Mouse (Mus musculus) granulocyte monocyte progenitor cell, adult 5-6 weeks (primary cell): ENCODE data around the gene Atp6v1e1. TPM values are rescaled to one million over a fixed set of nuclear protein-coding genes. Genes with fewer than 3 reads are reported as not detected.
"Not testable (repeated sequence)": the region's sequence is repeated elsewhere in the genome, so short reads cannot be mapped to it uniquely, and the experiment has no call there.

Source experiments
- ATAC-seq: replicated peaks from 2 replicates; pipeline ENCODE4 v1.8.0; 2016; ENCODE audit warnings: mild to moderate bottlenecking, moderate TSS enrichment, inconsistent platforms; ENCODE audit not compliant: poor library complexity, severe bottlenecking
- total RNA-seq, 2 experiments: library from RNA; stranded (forward) in 1 of 2; stranded (reverse) in 1 of 2; fragments of 200-712, 200-1000 nt in 1 of 2; fragments of >200 nt in 1 of 2; fragmentation: Nextera tagmentation in 1 of 2; gene quantifications; 2 replicates each; pipeline ENCODE4 v1.2.3; 2014 to 2017

The Atp6v1e1 gene
- total RNA-seq, 2 experiments from 2014 or later, result 118 to 131 TPM

DNA sequence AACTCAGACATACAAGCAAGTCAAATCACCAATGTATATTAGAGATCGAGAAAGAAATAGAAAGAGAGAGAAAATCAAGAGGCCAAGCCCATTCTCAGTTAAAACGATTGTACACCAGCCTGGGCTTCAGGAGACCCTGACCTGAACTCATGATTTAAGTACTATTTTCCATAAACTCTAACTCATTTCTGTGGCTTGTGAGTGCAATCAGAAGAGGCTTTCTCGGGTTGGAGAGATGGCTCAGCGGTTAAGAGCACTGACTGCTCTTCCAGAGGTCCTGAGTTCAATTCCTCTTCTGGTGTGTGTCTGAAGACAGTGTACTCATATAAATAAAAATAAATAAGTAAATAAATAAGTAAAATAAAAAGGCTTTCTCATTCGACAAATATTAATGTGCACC lies 878 bp downstream of the Atp6v1e1 start:
- ATAC-seq, result no peak

DNA sequence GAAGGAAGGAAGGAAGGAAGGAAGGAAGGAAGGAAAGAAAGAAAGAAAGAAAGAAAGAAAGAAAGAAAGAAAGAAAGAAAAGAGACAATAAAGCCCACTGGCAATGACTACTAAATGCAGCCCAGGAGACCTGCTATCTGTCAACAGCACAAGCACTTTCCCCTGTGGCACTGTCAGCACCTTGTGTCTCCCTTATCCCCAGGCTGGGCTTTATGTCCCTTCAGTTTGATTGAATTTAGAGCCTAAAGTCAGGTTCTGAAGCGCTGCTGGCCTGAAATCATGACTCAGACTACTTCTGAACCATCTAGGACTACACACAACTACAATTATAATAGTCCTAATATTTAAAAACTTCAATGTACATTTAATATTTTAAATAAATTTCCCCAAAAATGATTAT lies 1.7 kb downstream of the Atp6v1e1 start:
- no peak for ATAC-seq

DNA sequence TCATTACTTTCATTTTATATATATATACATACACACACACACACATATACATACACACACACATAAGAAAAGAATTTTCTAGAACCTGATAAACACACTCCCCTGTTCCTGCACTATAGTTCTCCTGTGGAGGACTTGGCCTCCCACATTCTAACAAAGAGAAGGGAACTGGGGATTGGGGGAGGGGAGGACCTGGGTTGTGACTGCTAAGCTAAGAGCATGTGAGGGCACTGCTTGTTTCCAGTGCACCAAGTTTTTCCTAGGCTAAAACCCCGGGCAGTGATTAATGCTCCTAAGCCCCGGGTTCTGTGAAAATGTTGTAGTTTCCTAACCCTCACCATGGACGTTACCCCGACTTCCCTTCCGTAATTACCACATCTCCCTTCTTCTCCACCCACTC lies 2.4 kb downstream of the Atp6v1e1 start:
- ATAC-seq, result peak; percentile 59

DNA sequence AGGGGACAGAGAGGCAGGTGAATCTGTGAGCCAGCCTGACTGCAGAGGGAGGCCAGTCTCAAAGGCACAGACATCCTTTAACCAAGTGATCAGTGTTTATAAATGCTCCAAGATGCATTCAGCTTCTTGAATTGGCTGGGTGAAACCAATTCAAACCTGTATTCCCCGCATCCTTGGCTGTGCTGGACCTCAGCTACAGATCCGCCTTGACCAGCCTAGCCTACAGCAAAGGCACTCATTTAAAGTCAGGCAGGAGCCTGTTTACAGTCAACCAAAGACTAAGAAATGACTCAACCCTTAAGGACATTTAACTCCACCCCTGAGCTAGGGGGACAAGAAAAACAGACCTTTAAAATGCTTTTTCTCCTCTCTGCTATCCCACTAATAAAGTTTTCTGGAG lies 3.3 kb downstream of the Atp6v1e1 start:
- ATAC-seq, result no peak

DNA sequence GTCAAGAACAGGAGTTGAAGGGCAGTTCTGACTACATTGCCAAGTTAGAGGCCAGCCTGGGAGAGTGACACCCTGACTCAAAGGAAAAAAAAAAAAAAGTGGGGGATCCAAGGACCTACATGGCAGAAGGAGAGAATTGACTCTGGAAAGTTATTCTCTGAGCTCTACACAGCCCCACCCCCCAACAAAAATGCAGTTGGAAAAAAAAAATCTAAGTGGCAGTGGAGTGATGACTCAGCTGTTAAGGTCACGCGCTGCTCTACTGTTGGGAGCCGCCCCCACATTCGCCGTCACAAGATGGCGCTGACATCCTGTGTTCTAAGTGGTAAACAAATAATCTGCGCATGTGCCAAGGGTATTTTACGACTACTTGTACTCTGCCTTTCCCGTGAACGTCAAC lies 10.6 kb downstream of the Atp6v1e1 start:
- not testable (repeated sequence) for ATAC-seq

DNA sequence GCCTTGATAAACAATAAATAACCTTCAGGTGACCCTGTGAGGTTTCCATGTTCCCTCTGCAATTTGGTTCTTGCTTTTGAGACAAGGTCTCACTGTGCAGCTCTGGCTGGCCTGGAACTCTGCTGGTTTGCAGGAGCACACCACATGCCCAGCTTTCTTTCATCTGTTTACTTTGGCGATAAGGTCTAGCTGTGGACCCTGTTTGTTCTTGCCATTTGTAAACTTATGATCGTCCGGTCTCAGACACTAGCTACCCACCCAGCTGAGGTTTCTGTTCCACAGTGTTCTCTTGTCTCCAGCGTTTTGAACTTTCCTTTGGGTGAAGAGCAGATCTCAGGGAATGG lies 14.9 kb downstream of the Atp6v1e1 start:
- no peak for ATAC-seq

DNA sequence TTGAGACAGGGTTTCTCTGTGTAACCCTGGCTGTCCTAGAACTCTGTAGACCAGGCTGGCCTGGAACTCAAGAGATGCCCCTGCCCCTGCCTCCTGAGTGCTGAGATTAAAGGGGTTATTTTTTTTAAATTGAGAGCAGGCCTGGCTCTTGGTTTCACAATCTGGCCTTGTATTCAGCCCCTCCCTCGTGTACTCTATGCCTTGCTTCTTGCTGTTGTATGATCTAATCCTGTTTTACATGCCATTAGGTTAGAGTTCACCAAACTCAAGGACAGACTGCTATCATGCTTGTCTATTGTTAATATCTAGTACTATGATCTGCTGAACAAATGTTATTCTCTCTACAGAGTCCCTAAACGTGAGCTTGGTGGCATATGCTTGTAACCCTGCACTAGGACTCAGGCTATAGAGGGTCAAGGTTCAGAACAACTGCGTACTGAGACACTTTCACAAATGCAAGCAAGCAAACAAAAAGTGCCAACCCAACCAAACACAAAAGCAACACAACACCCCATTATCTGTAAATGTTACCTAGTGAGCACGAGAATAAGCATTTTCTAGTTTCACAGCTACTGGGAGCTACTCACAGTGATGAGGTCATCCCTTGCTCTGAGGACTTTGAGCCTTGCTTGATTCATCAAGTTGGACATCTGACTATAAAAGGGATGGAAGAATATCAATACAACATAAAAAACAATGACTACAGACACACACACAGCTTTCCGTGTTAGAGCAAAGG lies 15.4 kb downstream of the Atp6v1e1 start:
- ATAC-seq, result no peak

DNA sequence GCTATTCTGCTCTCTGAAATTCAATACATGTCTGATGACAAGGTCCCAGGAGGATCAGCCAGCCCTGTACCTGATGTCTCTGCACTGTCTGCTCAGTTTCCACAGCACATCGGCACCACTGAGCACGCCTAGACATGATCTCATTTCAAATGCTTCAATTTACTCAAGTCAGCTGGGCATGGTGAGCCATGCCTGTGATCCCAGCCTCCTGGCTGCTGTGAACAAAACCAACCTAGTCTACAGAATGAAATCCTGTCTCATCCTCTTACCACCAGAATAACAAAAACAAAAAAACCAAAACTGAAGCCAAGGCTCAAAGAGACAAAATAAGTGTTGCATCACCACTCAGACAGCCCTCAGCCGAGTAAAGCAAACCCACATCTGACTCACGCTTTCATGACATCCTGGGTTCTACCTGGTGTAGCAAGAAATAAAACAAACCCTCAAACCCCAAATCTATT lies 23.0 kb downstream of the Atp6v1e1 start:
- peak; percentile 26; the same call in 1 of the 2 replicates for ATAC-seq

DNA sequence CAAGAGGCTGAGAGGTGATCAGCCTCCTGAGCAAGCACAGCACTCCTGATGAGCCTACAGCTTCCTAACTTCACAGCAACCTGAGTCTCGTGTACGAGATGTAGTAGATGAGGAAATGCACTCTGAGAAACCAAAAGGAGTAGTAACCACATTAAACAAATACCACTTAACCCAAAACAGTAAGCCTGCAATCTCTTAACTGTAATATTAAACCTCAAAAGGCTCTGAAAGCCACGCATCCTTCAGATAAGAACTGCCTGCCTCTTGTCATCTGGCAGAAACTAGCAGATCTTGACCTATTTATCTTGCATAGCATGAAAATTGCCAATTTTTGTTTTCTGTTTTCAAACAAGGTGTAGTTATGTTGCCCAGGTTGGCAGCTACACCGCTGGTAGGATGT lies 23.7 kb downstream of the Atp6v1e1 start:
- ATAC-seq, result no peak

DNA sequence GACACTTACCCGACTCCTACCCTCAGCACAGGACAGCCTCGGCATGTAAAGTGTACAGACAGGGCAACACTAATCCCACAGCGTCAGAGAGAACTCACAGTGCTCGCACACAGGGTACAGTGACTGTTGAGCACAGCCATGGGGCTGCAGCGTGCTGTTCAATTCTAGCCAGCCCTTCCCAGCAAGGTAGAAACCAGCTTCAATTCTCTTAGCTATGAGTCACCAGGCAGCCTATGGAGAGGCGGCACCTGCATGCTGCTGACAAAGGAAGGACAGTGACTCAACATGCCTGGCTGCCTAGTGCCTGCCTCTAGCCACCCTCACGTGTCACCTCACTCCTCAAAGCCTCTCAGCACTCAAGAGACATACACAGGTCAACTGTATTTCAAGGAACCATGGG lies 24.6 kb downstream of the Atp6v1e1 start:
- ATAC-seq, result no peak

DNA sequence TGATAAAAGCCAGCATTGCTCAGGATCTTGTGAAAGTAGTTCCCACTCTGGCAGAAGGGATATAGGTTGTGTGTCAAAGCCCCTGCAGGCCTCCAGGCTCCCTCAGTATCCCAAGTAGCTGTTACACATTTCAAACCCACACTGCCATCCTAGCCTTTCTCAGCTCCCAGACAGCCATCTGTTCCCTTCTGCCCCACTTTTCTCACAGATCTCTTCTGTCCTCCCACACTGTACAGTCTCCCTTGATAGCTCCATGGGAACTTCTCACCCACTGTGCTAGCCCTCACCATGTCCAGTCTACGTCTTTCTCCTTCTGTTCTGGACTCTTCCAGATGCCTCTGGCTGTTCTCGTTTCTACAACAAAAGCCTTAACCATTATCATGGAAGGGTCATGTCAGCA lies 26.5 kb downstream of the Atp6v1e1 start:
- ATAC-seq, result no peak

DNA sequence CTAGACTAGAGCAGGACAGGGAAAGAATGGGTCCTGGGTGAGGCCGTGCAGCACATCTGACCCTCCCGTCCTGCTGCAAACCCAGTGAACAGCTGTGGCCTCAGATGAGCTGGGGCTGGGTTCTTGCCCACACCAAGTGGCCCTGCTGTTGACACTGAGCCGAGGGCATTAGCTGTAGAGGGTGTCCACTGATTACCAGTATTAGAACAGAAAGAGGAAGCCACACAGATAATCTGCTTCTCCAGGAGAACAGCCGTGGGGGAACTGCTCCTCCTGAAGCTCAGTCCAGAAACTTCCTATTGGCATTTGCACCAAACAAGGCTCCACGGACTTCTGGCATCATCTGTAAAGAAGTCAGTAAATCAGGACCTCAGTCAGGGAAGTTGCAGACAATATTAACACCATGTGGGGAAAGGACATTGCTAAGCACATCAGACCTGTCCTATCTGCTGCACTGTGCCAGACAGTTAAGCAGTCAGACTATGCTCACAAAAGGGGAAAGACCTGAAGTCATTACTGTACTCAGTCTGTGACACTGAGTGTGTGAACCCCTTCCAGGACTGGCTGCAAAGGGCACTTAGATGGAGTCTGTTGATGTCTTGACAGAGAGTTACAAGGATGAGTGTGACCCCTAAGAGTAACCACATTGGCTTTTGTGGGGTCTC lies 27.0 kb downstream of the Atp6v1e1 start:
- ATAC-seq, result peak; percentile 53

DNA sequence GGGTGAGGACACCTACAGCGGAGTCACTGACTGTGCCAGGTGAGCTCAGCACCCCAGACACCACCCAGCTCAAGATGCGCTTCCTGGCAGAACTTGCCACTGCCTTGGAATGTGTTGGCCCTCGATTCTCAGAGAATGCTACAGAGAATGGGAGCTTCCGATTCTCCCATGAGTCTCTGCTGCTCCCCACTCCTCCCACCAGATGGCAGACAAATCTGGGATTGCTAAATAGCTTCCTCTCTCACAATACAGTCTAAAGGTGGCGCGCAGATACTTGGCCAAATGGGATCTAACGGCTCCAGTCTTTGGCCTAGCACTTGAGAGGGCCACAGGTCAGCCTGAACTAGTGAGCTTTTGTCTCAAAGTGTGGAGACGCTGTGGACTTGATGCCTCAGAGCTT lies 29.6 kb downstream of the Atp6v1e1 start:
- ATAC-seq, result no peak

DNA sequence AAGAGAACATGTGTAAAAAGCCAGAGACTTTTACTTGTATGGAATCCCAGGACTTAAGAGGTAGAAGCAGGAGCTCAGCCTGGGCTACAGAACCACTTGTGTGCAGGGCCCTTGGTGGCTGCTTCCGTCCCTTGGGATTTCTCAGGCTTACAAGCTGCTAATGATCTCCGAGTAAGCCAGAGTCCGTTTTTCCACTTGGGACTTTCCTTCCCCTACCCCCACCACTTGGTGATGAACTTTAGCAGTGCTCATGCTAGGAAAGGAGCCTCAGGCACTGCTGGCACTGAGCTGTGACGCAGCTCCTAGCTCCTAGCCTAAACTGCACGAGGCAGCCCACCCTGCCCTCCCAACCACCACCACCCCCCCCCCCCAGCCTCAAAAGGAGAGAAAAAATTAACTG lies 31.9 kb downstream of the Atp6v1e1 start:
- no peak for ATAC-seq

DNA sequence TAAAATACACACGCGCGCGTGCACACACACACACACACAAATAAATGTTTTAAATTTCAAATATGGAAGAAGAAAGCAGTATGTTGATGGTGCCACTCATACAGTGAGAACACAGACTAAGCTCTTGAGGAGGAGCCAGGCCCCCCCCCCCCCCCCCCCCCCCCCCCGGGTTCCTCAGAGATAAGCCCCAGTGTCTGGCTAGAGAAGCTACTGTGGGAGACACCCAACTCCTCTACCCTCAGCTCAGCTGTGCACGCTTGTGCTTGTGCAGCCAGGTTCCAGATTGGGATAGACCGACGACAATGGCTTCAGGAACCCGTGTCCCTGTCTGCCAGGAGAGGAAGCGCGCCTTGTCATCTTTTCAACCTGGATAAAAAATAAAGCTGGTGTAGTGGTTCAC lies 32.4 kb downstream of the Atp6v1e1 start:
- ATAC-seq, result no peak

DNA sequence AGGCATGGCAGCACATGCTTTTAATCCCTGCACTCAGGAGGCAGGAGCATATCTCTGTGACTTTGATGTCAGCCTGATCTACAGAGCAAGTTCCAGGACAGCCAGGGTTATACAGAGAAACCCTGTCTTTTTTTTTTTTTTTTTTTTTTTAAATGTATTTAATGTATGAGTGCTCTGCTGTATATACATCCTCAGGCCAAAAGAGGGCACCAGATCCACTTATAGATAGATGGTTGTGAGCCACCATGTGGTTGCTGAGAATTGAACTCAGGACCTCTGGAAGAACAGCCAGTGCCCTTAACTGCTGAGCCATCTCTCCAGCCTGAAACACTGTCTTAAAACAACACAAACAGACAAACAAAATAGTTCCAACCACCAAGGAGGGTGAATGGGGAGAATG lies 33.7 kb downstream of the Atp6v1e1 start:
- no peak for ATAC-seq

DNA sequence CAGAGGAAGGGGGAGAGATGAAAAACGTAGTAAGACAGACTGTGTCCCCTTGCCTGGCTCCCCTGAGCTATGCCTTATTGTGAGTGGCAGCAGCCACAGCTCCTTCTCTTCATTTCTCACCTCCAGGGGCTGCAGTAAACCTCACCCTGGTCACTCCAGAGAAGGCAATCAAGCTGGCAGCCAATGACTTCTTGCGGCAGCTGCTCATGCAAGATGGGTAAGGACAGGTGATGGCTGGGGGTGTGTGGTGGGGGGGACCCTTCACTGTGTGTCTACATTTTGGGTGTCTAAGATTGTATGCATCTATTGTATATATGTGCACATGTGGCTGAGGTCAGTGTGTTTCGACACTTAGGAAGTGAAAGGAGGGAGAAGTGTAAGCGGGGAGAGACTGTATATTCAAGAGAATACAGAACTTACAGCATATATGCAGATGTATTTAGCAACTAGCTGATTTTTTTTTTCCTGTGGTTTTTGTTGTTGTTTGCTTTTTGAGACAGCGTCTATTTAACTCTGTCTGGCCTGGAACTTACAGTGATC lies 34.5 kb downstream of the Atp6v1e1 start:
- peak; percentile 80 for ATAC-seq

DNA sequence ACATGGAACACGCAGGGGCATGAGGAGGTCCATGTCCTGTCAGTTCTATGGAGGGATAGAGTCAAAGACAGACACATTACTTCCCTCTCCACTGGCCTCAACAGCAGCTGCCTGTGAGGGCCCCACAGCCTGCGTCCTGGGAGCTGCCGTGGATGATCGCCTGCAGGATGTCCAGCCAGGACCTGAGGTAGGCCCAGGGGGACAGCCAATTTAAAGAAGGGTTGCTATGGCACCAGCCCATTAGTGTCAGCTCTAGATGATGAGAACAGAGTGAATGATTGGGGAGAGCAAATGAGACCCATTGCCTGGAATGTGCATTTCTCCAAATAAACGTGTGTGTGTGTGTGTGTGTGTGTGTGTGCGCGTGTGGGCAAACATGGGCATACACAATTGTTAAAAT lies 38.2 kb downstream of the Atp6v1e1 start:
- no peak for ATAC-seq

DNA sequence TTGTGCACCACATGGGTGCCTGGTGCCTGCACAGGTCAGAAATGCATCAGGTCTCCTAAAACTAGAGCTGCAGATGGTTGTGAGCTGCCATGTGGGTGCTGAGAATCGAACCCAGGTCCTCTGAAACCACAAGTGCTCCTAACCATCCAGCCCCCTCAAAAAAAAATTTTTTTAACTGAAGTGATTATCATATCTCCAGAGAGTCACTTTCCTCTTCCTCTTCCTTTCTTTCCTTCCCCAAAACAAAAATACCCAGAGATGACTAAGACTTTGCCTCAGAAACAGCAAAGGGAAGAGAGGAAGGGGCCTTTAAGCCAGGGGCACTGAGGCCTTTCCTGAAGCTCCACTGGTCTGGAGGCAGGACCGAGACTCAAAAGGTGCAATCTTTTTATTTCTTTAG lies 39.6 kb downstream of the Atp6v1e1 start:
- peak; percentile 26; the same call in 1 of the 2 replicates for ATAC-seq

DNA sequence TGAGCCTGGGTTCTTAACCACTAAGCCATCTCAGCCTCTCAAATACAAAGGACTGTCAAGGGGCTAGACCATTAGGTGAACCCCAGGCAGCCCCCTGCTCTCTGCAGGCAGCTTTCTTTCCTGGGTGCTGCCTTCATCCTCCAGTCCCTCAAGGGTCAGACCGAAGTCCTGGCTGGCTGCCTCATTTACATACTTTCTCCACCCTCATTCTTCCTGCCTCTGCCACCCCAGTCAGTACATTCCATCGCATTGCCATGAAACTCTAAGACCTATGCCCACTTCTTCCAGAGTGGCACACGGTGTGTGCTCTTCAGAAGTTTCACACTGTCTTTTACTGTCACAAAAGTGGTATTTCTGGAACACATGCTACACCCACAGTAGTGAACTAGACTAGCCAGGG lies 44.4 kb downstream of the Atp6v1e1 start:
- no peak for ATAC-seq

DNA sequence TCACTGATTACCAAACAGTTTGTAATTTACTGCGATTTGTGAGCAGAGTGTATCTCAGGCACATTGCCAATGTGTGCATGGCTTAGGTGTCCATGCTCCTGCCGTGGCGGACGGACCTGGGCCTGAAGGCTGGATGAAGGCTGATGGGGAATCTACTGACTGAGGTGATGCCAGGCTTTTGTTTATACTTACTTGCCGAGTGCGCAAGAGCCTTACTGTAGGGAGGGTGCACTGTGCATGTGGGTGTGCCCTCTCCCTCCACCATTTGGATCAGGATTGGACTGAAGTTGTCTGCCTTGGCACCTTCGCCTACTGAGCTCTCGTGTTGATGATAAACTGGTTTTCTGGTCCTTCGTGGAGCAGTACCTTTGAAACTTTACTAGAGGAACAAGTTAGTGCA lies 45.1 kb downstream of the Atp6v1e1 start:
- no peak for ATAC-seq

DNA sequence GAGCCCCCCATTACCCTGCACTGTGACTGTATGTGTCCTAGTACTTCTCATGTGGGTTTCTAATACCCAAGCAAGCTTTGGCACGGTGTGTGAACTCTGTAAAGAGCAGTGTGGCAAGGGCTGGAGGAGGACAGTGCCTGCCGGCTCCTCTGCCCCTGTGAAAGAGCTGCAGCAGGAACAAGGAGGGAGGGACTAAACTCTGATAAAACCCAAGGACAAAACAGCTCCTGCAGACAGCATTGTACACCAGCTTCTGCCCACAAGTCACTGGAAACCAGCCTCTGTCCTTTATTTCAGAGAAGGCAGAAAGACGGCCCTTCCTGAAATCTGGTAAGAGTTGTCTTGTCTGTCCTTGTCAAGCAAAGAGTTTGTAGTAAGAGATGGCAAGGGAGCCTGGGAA lies 46.3 kb downstream of the Atp6v1e1 start:
- ATAC-seq, result no peak
